Mouse (Mus musculus): ENCODE results near the gene Evc.
A peak's percentile ranks its signal among the peaks of the same experiment; 100 is the strongest.

The Evc gene

DNA sequence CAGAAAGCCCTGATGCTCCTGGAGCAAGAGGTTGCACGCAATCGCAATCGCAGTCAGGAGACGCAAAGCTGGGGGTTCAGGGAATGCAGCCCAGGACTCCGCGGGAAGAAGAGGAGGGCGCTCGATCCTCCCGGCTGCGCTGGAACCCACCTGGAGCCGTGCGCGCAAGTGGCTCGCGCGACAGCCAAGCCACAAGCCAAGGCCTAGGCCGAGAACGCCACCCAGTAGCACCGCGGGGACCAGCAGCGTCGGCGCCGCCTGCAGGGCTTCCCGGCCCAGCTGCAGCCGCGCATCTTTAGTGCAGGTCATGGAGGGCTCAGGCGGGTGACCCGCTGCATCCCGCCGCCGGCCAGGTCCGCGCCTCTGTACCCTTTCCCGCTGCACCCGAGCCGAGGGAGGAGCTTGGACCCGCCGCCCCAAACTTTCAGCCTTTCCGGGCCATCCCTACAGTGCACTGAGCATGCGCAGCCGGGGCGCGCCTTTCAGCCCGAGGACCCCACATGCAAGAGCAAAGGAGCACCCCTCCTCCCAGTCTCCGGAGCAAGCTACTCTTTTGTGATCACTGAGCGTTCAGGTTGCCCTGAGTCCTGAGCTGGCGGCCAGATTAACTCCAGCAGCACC lies at the start of gene Evc:
TSS of gene Evc (minus strand) at position 410 of the 621 bp plus-strand sequence.
- DNase-seq (ENCODE audit: low read depth, low spot score) = peak; percentile 75

DNA sequence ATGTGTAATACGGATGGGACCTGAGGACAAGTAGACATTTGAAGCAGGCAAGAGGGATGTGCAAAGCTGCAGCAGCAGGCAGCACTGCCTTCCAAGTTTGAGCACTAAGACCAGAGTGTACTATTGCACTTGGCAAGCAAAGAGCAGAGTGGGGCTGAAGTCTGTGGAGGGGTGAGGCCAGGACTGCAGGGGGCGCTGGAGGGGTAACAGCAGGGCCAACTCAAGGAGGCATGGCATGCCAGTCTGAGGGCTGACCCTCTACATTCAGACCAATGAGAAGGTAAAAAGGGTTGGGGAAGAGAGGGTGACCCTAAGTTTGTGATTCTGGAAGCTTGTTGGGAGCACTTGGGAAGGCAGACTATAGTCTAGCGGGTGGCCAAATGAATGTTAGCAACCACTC lies 46.9 kb upstream of the Evc start:
- DNase-seq (ENCODE audit: low read depth, low spot score) = no peak

DNA sequence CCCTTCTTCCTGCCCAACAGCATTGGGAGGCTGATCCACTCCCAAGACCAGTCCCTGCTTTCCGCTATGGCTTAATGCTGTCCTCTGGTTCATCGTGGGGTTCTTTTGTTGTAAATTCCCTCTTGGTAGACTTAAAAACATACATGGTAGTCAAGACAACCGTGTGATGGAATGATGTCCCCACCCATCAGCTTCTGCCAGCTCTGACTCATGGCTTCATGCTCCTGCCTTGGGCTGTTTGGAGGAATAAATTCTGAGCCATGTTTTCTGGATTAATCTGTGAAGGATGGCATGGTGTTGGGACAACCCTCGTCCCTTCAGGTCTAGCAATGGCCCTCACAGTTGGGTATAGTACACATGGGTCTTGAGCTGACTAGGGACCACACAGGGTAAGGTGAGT lies 43.9 kb upstream of the Evc start:
- no peak for DNase-seq (ENCODE audit: low read depth, low spot score)

DNA sequence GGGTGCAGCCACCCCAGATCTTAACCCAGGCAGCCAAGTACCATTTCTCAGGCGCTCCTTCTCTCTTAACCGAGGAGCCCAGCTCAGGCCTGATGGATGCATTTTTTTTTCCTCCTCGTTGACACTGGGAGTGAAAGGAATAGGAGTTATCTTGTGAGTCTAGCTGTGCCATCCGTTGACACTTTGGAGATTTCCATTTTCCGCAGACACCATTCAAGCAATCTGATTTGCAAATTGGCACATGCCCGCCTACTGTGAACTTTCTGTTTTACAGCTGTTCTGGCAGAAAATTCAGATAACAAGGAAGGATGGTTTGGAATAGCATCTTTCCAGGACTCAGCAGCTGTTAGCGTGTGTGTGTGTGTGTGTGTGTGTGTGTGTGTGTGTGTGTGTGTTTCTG lies 40.7 kb upstream of the Evc start:
- DNase-seq (ENCODE audit: low read depth, low spot score) = no peak

DNA sequence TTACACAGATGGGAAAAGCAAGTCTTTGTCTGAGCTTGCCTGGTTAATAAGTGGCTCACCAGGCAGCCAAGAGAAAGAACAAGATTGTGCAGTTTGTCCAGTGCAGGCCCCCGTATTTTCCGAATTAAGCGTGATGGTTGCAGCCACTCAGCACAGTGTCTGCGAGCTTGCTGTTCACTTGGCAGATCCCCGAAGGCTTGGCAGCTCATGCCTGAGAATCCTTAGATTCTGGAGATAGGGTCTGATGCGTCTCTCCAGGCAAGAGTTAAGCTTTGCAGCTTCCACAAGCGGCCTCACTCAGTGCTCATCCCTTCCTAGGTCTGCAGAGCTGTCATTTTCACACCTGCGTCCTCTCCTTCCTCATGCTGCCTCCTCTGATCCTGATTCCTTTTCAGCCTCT lies 32.1 kb upstream of the Evc start:
- no peak for DNase-seq (ENCODE audit: low read depth, low spot score)

DNA sequence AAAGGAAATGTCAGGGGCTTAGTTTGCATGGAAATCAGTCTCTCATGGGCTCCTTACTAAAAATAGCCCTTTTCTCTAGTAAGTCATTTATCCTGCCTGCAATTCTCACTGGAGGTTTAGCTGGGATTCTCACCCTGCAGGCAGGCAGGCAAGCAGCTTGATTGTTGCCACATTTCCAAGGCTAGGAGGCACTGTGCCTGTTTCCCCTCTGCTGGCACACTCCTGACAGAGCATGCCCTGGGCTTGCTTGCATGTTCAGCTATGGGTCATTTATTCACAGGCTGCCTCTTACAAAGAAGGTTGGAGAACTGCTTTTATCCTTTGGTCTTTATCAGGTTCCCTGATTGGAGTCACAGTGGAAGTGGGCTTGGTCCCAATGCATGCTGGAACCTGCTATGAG lies 29.1 kb upstream of the Evc start:
- no peak for DNase-seq (ENCODE audit: low read depth, low spot score)

DNA sequence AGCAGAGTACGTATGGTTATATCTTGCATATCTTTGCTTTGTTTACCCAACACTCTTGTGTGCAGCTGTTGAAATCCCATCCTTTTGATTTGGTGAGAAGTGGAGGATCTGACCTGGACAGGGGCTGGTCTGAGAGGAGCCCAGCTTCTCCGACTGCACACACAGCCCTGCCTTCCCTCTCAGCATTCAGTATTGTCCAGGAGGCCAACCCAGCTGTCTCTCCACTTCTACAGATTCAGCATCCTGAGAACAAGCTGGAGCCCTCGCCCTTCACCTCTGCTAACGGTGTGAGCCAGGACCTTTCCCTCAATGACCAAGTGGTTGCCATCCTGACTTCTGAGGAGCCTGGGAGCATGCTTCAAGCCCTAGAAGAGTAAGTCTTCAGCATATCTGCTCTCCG lies 26.6 kb upstream of the Evc start:
- DNase-seq (ENCODE audit: low read depth, low spot score) = no peak

DNA sequence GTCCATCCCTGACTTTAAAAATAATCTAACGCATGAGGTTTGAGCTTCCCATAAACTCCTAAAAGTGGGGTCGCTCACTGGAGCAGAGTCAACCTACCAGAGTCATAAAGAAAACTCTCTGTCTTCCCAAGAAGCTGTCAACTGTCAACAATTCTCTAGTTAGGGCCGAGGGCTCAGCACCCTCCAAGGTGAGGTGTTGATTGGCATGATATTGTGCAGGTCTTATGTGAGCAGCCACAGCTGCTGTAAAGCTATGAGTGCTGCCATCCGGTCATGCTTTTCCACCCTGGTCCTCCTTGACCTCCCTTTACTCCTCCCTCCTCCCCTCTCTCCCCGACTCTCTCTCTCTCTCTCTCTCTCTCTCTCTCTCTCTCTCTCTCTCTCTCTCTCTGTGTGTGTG lies 25.9 kb upstream of the Evc start:
- DNase-seq (ENCODE audit: low read depth, low spot score) = no peak

DNA sequence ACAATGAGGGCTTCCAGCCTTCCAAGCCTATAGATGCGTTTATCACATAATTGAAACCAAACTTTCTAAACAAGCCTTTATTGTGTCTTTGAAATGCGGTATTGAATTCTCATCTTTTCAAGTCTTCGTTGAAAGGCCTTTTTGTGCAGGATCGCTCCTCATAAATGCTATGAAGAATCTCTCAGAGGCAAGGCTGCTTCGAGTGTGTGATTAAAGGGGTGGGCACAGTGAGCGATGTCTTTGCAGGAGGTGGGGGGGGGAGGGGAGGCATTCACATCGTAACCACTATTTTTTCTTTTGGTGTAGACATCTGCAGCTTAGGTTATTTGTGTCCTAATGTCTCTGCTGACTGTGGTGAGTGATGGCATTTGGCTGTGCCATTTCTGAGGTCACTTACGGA lies 19.3 kb upstream of the Evc start:
- DNase-seq (ENCODE audit: low read depth, low spot score) = no peak

DNA sequence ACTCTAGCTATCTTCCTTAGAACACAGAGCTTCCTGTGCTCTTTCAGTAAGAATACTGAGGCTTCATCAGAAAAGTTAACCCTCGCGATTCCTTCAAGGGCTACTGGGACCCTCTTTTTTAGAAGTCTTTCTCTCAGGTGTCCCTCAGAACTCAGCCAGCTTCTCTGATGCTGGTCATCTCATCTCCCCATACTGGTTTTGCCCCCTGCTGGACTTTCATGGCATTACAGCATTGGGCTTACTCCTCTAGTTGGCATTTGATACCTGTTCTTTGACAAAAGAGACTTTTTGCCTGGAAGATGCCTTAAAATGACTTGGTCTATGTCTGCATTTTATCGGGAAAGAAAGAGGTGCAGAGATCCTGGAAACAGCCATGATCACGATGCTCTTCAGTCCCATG lies 17.7 kb upstream of the Evc start:
- no peak for DNase-seq (ENCODE audit: low read depth, low spot score)

DNA sequence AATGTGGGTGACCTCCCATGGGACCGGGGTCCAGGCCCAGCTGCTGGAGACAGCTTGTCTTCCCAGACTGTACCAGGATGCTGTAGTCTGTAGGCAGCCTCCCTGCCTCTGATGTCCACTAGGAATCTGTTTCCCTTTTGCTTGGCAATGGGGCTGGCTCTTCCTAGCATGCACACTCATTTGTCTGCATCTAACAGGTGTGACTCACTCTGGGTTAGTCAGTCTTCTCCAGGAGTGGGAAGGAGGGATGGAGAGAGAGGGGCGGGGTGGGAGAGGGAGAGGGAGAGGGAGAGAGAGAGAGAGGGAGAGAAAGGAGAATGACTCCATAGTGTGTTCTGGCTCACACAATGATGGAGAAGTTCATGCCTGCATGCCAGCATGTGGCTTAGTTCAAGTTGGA lies 15.1 kb upstream of the Evc start:
- no peak for DNase-seq (ENCODE audit: low read depth, low spot score)

DNA sequence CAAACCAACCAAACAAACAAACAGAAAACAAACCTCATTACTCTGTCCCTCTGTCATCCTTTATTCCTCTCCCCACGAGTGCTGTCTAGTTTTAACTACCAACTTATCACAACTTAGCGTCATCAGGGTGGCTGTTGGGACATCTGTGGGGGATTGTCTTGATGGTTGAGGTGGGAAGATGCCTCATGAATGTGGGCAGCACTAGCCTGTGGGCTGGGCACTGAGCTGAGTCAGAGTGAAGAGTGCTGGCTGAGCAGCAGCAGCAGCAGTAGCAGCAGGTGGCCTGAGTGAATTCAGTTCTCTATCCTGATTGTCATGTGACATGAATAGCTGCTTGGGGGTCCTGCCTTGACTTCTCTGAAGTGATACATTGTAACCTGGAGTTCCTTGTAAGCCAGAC lies 7.3 kb upstream of the Evc start:
- DNase-seq (ENCODE audit: low read depth, low spot score) = no peak

DNA sequence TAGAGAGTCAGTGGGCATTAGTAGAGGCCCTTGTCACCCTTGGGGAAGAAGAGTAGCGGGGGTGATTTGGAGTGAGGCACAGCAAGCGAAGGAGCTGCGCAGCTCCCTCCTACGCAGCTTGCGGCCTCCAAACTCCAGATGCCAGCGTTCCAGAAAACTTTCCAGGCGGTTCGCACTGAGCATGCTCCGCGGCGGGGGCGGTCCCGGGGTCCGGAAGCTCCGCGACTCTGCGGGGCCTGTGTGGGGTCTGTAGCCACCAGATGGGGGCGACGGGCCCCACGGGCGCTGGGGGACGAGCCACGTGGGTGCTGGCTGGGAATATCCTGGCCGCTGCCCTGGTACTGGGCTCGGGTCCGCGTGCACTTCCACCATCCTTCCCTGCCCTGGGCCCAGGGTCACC lies 1.6 kb upstream of the Evc start, which contains the start of gene Evc2:
TSS of gene Evc2 (plus strand) at position 212 of the 400 bp plus-strand sequence.
- DNase-seq (ENCODE audit: low read depth, low spot score) = peak; percentile 65

DNA sequence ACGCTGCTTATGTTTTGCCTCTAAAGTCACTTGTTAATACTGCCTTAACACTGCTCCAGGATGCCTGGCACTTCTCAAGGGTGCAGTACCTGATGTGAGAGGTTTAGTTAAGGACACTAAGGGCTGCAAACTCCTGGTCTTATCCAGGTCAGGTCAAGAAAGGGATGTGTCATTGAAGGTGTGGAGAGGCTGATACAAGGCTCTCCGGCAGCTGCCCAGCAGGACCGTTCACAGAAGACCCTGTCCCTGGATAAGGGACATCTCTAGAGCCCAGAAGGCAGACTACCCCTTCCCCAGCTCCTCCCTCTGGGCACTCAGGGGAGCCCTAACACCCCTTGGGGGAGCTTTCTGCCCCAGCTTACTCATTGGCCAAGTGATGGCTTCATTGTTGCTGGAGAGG lies 1.0 kb upstream of the Evc start:
- no peak for DNase-seq (ENCODE audit: low read depth, low spot score)

DNA sequence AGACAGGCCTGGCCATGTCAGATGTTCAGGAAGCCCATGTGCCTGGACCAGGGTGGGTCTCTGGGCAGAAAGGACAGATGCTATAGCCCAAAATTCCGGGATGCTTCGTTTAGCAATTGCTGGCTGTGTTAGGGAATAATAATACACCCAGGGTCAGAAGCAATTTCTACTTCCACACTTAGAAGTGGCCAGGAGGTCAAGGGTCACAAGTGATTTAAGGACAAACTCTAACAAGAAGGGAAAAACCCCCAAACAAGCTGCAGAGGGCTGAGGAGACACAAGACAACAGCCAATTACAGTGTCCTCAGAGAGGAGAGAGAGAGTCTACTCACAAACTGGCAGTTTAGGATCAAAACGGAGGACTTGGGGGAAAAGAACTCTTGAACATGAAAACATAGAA lies 1.6 kb downstream of the Evc start:
- no peak for DNase-seq (ENCODE audit: low read depth, low spot score)

DNA sequence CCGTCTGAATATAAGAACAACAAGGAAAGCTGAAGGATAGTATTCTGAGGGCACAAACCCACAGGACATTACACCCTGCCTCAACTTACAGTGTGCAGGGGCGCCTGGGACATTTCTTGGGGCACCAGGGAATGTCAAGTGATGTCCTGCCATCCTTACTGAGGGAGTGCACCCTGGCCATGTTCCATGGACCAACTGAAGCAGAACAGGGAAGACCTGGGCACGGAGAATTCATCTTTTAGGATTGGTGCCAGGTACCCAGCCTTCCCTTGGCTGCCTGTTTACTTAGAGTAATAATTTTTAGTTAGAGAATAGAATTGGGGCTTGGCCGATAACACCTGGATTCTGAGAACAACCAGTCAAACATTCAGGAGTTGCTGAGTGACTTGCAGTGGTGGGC lies 4.6 kb downstream of the Evc start:
- no peak for DNase-seq (ENCODE audit: low read depth, low spot score)

DNA sequence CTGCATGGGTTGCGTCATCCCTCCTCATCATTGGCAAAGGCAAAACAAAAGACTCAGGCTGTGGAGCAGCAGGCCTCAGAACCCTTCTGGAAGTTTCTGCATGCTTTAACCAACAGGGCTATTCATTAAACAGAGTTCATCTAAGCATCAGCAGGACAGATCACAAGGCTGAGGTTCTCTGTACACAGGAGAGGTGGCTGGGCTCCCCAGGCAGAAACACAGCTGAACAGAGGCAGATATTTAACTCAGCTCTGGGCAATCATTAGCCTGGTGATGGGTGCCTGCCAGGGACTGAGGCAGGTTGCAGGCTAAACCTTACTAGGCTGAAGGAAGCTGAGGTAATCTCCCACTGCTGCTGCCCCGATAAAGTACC lies 5.6 kb downstream of the Evc start:
- no peak for DNase-seq (ENCODE audit: low read depth, low spot score)

DNA sequence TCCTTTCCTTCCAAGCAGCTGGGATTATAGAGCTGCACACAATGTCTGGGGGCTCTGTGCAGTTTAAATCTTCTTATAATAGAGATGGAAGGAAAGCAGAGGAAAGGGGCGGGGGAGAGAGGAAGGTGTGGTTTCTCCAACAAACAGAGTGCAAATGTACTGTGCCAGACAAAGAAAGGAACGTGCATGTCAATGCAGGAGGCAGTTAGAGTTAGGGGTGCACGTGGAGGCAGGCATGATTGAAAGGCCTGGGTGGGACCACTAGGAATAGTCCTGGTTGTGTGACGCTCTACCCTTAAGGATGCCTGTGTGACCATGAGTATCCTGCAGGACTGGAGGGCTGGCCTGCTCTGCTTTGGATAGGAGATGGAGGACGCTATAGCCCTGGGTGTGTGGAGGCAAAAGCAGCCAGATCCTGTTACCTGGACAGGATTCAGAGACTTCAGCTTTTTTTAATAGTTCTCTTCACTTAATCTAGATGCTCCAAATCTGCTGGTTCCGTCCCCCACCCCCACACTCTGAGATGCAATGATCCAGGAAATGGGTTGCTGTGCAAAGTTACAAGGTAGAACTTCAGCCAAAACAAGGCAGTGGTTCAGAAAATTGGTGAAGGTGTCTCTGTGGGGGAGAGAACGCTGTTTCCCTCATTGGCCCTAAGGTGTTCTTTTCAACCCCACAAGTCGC lies 6.1 kb downstream of the Evc start:
- no peak for DNase-seq (ENCODE audit: low read depth, low spot score)

DNA sequence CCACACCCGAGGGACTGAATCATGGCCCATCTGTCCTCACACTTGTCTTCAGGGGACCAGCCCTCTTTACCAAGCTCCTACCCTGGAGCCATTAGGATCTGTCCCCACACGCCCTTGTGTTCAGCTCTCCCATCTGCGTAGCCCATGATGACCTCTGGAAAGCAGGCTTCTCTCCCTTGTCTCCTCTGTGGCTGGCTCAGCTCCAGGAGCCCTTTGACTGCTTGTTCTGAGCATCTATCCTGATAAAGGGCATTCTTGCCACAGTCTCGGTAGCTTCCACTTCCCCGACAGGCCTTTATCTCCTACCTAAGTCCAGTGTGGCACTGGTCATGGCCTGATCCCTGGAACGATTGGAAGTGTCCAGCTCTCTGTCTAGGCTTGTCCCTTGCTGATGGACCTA lies 10.0 kb downstream of the Evc start:
- DNase-seq (ENCODE audit: low read depth, low spot score) = no peak

DNA sequence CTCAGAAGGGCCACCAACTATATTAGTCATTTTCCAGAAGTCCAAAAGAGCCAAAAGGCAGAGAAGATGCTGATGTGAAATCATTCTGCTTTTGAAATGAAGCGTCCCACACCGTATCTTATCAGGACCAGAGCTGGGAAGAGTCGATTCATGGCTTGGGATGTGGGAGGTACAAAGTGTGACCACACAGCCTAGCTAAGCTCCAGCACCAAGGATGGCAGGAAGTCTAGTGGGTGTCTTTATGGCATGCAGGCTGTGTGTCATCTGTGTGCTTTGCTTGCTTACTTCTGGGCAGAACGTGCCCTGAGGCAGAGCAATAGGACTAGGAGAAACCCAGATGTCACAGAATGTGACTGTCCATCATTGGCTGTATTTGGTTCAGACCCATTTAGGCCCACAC lies 15.9 kb downstream of the Evc start:
- no peak for DNase-seq (ENCODE audit: low read depth, low spot score)

DNA sequence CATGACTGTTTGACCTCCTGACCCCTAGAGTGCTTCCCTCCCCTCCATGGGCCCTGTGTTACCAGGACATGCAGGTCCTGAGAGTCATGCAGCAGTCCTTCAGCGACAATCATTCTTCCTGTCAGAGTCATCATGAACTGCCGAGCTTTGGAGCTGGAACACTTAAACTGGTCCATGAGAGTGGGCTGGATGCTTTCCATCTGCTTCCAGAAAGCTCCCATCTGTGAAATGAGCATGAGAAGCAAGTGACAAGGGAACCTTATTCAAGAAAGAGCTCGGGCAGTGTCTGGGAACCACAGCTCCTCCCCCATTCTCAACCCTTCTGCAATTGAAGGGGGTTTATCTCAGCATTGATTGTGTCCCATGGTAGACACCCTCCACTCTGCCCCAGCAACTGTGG lies 16.5 kb downstream of the Evc start:
- no peak for DNase-seq (ENCODE audit: low read depth, low spot score)

DNA sequence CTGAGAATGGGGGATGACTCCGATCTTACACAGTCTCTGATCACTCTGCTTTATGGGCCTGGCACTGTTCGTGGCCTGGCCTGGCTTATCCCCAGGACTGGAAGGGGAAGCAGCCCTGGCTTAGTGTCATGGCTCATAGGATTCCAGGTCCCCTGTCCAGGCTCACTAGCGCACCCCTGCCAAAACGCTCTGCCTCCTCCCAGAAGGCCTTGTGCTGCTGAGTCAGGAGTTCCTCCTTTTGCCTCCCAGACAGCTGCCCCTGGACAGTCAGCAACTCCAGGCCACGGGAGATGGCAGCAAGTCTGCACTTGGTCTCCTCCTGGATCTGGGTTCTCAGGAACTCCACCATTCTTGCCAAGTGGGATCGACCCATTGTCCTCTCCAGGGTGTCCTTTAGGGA lies 18.0 kb downstream of the Evc start:
- DNase-seq (ENCODE audit: low read depth, low spot score) = no peak

DNA sequence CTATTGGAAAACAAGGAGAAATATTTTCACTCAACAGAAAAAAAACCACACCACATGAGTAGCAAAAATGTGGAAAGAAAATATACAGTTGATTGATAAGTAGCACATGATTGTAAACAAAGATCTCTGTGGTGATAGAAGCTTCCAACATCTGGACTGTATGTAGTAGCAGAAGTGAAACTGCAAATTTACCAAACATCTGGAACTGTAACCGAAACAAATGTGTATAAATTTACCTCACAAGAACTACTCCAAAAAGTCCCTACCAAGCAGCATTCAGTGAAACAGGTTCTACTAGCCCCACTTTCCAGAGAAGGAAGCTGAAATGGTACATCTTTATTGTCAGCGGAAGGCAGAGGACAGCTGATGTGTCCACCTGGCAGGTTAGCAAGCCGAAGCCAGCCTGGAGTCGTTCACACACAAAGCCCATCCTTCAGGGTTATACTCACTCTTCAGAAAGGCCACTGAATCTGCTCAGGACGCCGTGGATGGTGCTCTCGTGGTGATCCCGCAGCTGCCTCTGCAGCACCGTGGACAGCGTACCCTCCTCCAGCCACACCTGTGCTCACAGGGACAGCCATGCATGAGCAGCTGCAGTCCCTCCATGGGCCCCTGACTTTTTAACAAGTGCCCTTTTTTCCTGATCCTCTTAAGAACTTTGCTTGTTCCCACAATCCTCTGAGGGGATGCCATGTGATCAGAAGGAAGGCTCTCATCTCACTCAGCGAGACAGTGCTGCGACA lies 23.5 kb downstream of the Evc start:
- DNase-seq (ENCODE audit: low read depth, low spot score) = no peak
